Mouse (Mus musculus) embryonic facial prominence, embryonic 11.5 days (tissue): Measurements from ENCODE around the gene Efna3. TPM values are rescaled to one million over a fixed set of nuclear protein-coding genes. Genes with fewer than 3 reads are reported as not detected.
A peak's percentile ranks its signal among the peaks of the same experiment; 100 is the strongest.

ENCODE experiments used
- ATAC-seq: fragments of 200-750 bp; cut with Nextera tagmentation; replicated peaks from 2 replicates; pipeline ENCODE4 v1.8.0; 2017; ENCODE audit warnings: low read depth; ENCODE audit not compliant: insufficient number of reproducible peaks, low FRiP score, low TSS enrichment
- DNase-seq: peaks from one replicate; pipeline ENCODE4 v3.0.0-alpha.2; 2015; ENCODE audit warnings: low spot score
- H3K27ac ChIP-seq: fragments of 300-500 bp; sonication (generic); replicated peaks from 2 replicates; pipeline ENCODE4 v1.5.1; 2014; ENCODE audit warnings: mild to moderate bottlenecking, low read depth, low read length, control low read depth
- H3K27me3 ChIP-seq: fragments of 300-500 bp; sonication (generic); 2 replicates; pipeline ENCODE4 v1.6.1; 2014; ENCODE audit warnings: mild to moderate bottlenecking, low read length, moderate library complexity, mixed read lengths; ENCODE audit not compliant: control insufficient read depth, insufficient read depth
- H3K36me3 ChIP-seq: fragments of 300-500 bp; sonication (generic); replicated peaks from 2 replicates; pipeline ENCODE4 v1.6.1; 2014; ENCODE audit warnings: low read depth, mild to moderate bottlenecking, low read length, moderate library complexity, mixed read lengths; ENCODE audit not compliant: control insufficient read depth, insufficient read depth
- H3K4me1 ChIP-seq: fragments of 300-500 bp; sonication (generic); 2 replicates; pipeline ENCODE4 v1.6.1; 2014; ENCODE audit warnings: low read length, mixed read lengths; ENCODE audit not compliant: control insufficient read depth, insufficient read depth
- H3K4me2 ChIP-seq: fragments of 300-500 bp; sonication (generic); 2 replicates; pipeline ENCODE4 v1.6.1; 2014; ENCODE audit warnings: low read depth, mild to moderate bottlenecking, control low read depth, low read length, moderate library complexity
- H3K4me3 ChIP-seq: fragments of 300-500 bp; sonication (generic); 2 replicates; pipeline ENCODE4 v1.5.1; 2014; ENCODE audit warnings: low read depth, low read length, control low read depth
- H3K9ac ChIP-seq: fragments of 300-500 bp; sonication (generic); replicated peaks from 2 replicates; pipeline ENCODE4 v1.6.1; 2014; ENCODE audit warnings: mild to moderate bottlenecking, control low read depth, low read length
- H3K9me3 ChIP-seq: fragments of 300-500 bp; sonication (generic); replicated peaks from 2 replicates; pipeline ENCODE4 v1.6.1; 2016; ENCODE audit warnings: mild to moderate bottlenecking, low read length, inconsistent platforms, mixed read lengths; ENCODE audit not compliant: control insufficient read depth
- WGBS: fragments of 180-500 bp; shearing (Covaris S2); extraction: QIAGEN DNeasy Blood & Tissue Kit; methylation state at CpG from one replicate; pipeline ENCODE4 v1.1.7; 2014; 5-methylcytosine and 5-hydroxymethylcytosine counted together
- polyA plus RNA-seq: library from polyadenylated mRNA; unstranded; fragments of >200 nt; fragmentation: Nextera tagmentation; extraction: Ambion mirVana; gene quantifications from 2 replicates; pipeline ENCODE4 v1.2.1, GENCODE M21; 2014

Efna3 gene
- polyA plus RNA-seq, 1 experiment from 2014 or later, result 6.6 TPM

- no peak overlapping the region for H3K4me2 ChIP-seq
- H3K9ac ChIP-seq, result no peak overlapping the region
- ATAC-seq (peak; percentile 61; the same call in 1 of the 2 replicates), DNase-seq (peak; percentile 89)
- 1% methylated on average over 9 of the region's 9 CpGs for WGBS
- no peak overlapping the region for H3K27ac ChIP-seq
- no peak overlapping the region for H3K4me3 ChIP-seq
- no peaks in the 10 kb centered on the region for H3K4me1 ChIP-seq
- no peaks in the 10 kb centered on the region; the same call in 1 of the 2 replicates for H3K36me3 ChIP-seq
- H3K9me3 ChIP-seq, result no peaks in the 10 kb centered on the region
- H3K27me3 ChIP-seq, result no peaks in the 10 kb centered on the region
Measured at GRCm38 (mm10) chr3:89308089-89308488, 14.7 kb downstream of the Efna3 start.

GRCm38 (mm10) chr3:89305551-89306325, 17.0 kb downstream of the Efna3 start:
- H3K4me1 ChIP-seq, result no peaks in the 10 kb centered on the region
- no peak for DNase-seq
- WGBS, result 58% methylated on average over 8 of the region's 8 CpGs
- no peaks in the 10 kb centered on the region for H3K36me3 ChIP-seq
- no peak overlapping the region for H3K4me3 ChIP-seq
- no peaks in the 10 kb centered on the region; the same call in 1 of the 2 replicates for H3K27me3 ChIP-seq
- no peak overlapping the region for H3K27ac ChIP-seq
- no peak overlapping the region; the same call in 1 of the 2 replicates for H3K4me2 ChIP-seq
- no peak for ATAC-seq
- peak overlapping the region; percentile 2; the same call in 1 of the 2 replicates for H3K9ac ChIP-seq
- no peaks in the 10 kb centered on the region for H3K9me3 ChIP-seq

- H3K27me3 ChIP-seq, result no peaks in the 10 kb centered on the region; the same call in 1 of the 2 replicates
- no peak overlapping the region for H3K4me2 ChIP-seq
- no peak for DNase-seq
- H3K4me3 ChIP-seq, result no peak overlapping the region
- H3K9ac ChIP-seq, result 0 out of 2 replicates have a peak overlapping the region, but pooled peaks have one; percentile 2
- whole genome bisulfite sequencing, result 50% methylated on average over 4 of the region's 4 CpGs
- no peaks in the 10 kb centered on the region for H3K36me3 ChIP-seq
- H3K4me1 ChIP-seq, result no peaks in the 10 kb centered on the region
- no peak for ATAC-seq
- no peak overlapping the region for H3K27ac ChIP-seq
- no peaks in the 10 kb centered on the region for H3K9me3 ChIP-seq
Measured at GRCm38 (mm10) chr3:89305105-89305504, 17.7 kb downstream of the Efna3 start.

- Histone ChIP-seq H3K4me3 (no peak overlapping the region), H3K4me1 (no peaks in the 10 kb centered on the region), H3K9ac (no peak overlapping the region), H3K27me3 (no peaks in the 10 kb centered on the region; the same call in 1 of the 2 replicates), H3K4me2 (no peak overlapping the region), H3K9me3 (no peaks in the 10 kb centered on the region), H3K36me3 (no peaks in the 10 kb centered on the region), H3K27ac (no peak overlapping the region)
- DNase-seq (no peak), ATAC-seq (no peak)
- 60% methylated on average over 6 of the region's 6 CpGs for WGBS
Measured at GRCm38 (mm10) chr3:89304440-89304839, 18.3 kb downstream of the Efna3 start.

GRCm38 (mm10) chr3:89300514-89300913, 22.3 kb downstream of the Efna3 start:
- Histone ChIP-seq H3K9me3 (no peaks in the 10 kb centered on the region), H3K27ac (no peak overlapping the region), H3K27me3 (no peaks in the 10 kb centered on the region; the same call in 1 of the 2 replicates), H3K4me1 (no peaks in the 10 kb centered on the region), H3K4me3 (no peak overlapping the region), H3K4me2 (no peak overlapping the region), H3K9ac (no peak overlapping the region), H3K36me3 (no peaks in the 10 kb centered on the region)
- ATAC-seq, result no peak
- DNase-seq, result no peak
- WGBS, result 62% methylated on average over 2 of the region's 2 CpGs

GRCm38 (mm10) chr3:89300071-89300470, 22.7 kb downstream of the Efna3 start:
- no peak for ATAC-seq
- no peaks in the 10 kb centered on the region for H3K36me3 ChIP-seq
- DNase-seq, result no peak
- no peaks in the 10 kb centered on the region for H3K9me3 ChIP-seq
- H3K27me3 ChIP-seq, result no peaks in the 10 kb centered on the region; the same call in 1 of the 2 replicates
- WGBS, result 44% methylated on average over 1 of the region's 1 CpGs
- H3K4me2 ChIP-seq, result peak overlapping the region; percentile 29
- peak overlapping the region; percentile 40 for H3K9ac ChIP-seq
- H3K4me3 ChIP-seq, result no peak overlapping the region
- no peaks in the 10 kb centered on the region for H3K4me1 ChIP-seq
- H3K27ac ChIP-seq, result no peak overlapping the region

- H3K9ac ChIP-seq, result peak overlapping the region; percentile 40
Measured at GRCm38 (mm10) chr3:89299499-89299898, 23.3 kb downstream of the Efna3 start.

GRCm38 (mm10) chr3:89298908-89299307, 23.9 kb downstream of the Efna3 start:
- Histone ChIP-seq H3K9ac (no peak overlapping the region), H3K27me3 (no peaks in the 10 kb centered on the region; the same call in 1 of the 2 replicates), H3K9me3 (no peaks in the 10 kb centered on the region), H3K27ac (no peak overlapping the region), H3K4me1 (no peaks in the 10 kb centered on the region), H3K4me3 (no peak overlapping the region), H3K4me2 (no peak overlapping the region), H3K36me3 (no peaks in the 10 kb centered on the region)
- 83% methylated on average over 6 of the region's 6 CpGs for WGBS
- ATAC-seq (no peak), DNase-seq (no peak)

More at GRCm38 (mm10) chr3:89299499-89299898, 23.3 kb downstream of the Efna3 start:
- no peak overlapping the region; the same call in 1 of the 2 replicates for H3K4me3 ChIP-seq
- ATAC-seq, result no peak
- peak overlapping the region; percentile 29 for H3K4me2 ChIP-seq
- 6% methylated on average over 14 of the region's 14 CpGs for WGBS
- peak; percentile 77 for DNase-seq
- no peaks in the 10 kb centered on the region for H3K4me1 ChIP-seq
- no peaks in the 10 kb centered on the region for H3K36me3 ChIP-seq
- H3K9me3 ChIP-seq, result no peaks in the 10 kb centered on the region
- no peaks in the 10 kb centered on the region; the same call in 1 of the 2 replicates for H3K27me3 ChIP-seq
- no peak overlapping the region for H3K27ac ChIP-seq
